Mouse (Mus musculus) liver, embryonic 14.5 days (tissue): ENCODE measurements around the gene Asb1. TPM values are rescaled to one million over a fixed set of nuclear protein-coding genes. Genes with fewer than 3 reads are reported as not detected.

ENCODE experiments used
- ATAC-seq: fragments of 200-750 bp; cut with Nextera tagmentation; 2 replicates; pipeline ENCODE4 v1.8.0; 2017; ENCODE audit warnings: moderate number of reproducible peaks, mild to moderate bottlenecking, moderate library complexity; ENCODE audit not compliant: insufficient read depth
- DNase-seq, 3 experiments: peaks; one replicate each; pipeline ENCODE4 v3.0.0-alpha.2; 2012 to 2013; ENCODE audit warnings: low read depth in 3 of 3, low spot score in 3 of 3
- H3K27ac ChIP-seq: fragments of 300-500 bp; sonication (generic); 2 replicates; pipeline ENCODE4 v1.5.1; 2014; ENCODE audit warnings: moderate library complexity, mild to moderate bottlenecking, control low read depth, inconsistent platforms
- H3K27me3 ChIP-seq: fragments of 300-500 bp; sonication (generic); 2 replicates; pipeline ENCODE4 v1.6.1; 2014; ENCODE audit warnings: mild to moderate bottlenecking, low read length, moderate library complexity; ENCODE audit not compliant: control insufficient read depth, insufficient read depth
- H3K36me3 ChIP-seq: fragments of 300-500 bp; sonication (generic); replicated peaks from 2 replicates; pipeline ENCODE4 v1.6.1; 2014; ENCODE audit warnings: low read depth; ENCODE audit not compliant: control insufficient read depth, insufficient read depth
- H3K4me1 ChIP-seq, 2 experiments: fragments of 200-500 bp in 1 of 2; fragments of 300-500 bp in 1 of 2; sonication (generic) in 1 of 2; replicated peaks; 2 replicates each; pipeline ENCODE4 v1.6.1; 2012 to 2014; ENCODE audit warnings: antibody characterized with exemption in 1 of 2, inconsistent platforms in 1 of 2, low read length in 1 of 2; ENCODE audit not compliant: control insufficient read depth in 2 of 2, insufficient read depth in 2 of 2
- H3K4me2 ChIP-seq: fragments of 300-500 bp; sonication (generic); 2 replicates; pipeline ENCODE4 v1.6.1; 2014; ENCODE audit warnings: low read depth, mild to moderate bottlenecking, control low read depth, moderate library complexity
- H3K4me3 ChIP-seq, 2 experiments: fragments of 200-500 bp in 1 of 2; fragments of 300-500 bp in 1 of 2; sonication (generic) in 1 of 2; 2 replicates each; pipeline ENCODE4 v1.5.1; 2012 to 2014; ENCODE audit warnings: low read depth in 2 of 2, low read length in 2 of 2, mild to moderate bottlenecking in 2 of 2, control low read depth in 1 of 2, inconsistent platforms in 1 of 2, moderate library complexity in 1 of 2; ENCODE audit not compliant: insufficient read depth in 1 of 2
- H3K9ac ChIP-seq: fragments of 300-500 bp; sonication (generic); replicated peaks from 2 replicates; pipeline ENCODE4 v1.6.1; 2014; ENCODE audit warnings: mild to moderate bottlenecking, control low read depth, moderate library complexity
- H3K9me3 ChIP-seq: fragments of 300-500 bp; sonication (generic); 2 replicates; pipeline ENCODE4 v1.6.1; 2016; ENCODE audit warnings: low read length, mixed read lengths; ENCODE audit not compliant: control insufficient read depth
- CTCF ChIP-seq: IDR thresholded peaks from 2 replicates; pipeline ENCODE4 v1.5.1; 2016; ENCODE audit warnings: antibody characterized with exemption, low read depth, control low read depth
- EP300 ChIP-seq: IDR thresholded peaks from 2 replicates; pipeline ENCODE4 v1.6.1; 2016; ENCODE audit warnings: antibody characterized with exemption, low read depth
- WGBS: fragments of 180-500 bp; shearing (Covaris S2); extraction: QIAGEN DNeasy Blood & Tissue Kit; methylation state at CpG from one replicate; pipeline ENCODE4 v1.1.7; 2014; ENCODE audit not compliant: insufficient replicate concordance; 5-methylcytosine and 5-hydroxymethylcytosine counted together
- polyA plus RNA-seq, 2 experiments: library from polyadenylated mRNA; depleted of rRNA in 1 of 2; stranded (reverse) in 1 of 2; unstranded in 1 of 2; fragments of >200 nt; fragmentation: Nextera tagmentation in 1 of 2; extraction: Ambion mirVana in 1 of 2; gene quantifications; 2 replicates each; pipeline versions ENCODE4 v1.2.1 to v1.2.3; 2012 to 2014

Gene Asb1
- polyA plus RNA-seq, 2 experiments, result 10.4 to 12.6 TPM

DNA sequence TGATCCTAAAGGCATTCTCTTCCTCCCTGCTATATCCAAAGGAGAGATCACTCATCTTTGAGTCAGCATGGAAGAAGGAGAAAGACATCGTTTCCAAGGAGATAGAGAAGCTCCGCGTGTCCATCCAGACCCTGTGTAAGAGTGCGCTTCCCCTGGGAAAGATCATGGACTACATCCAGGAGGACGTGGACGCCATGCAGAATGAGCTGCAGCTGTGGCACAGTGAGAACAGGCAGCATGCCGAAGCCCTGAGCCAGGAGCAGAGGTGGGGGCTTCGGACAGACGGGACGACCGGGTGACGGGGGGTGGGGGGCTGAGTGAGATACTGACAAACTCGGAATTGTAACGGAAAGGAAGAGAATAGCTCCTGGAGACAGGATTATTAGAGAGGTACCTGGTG lies 14.5 kb upstream of the Asb1 start:
- Histone ChIP-seq H3K36me3 (no peaks in the 10 kb centered on the region; the same call in 1 of the 2 replicates), H3K27ac (no peak overlapping the region), H3K27me3 (no peaks in the 10 kb centered on the region), H3K9ac (no peak overlapping the region), H3K4me1 (no peaks in the 10 kb centered on the region), H3K4me2 (no peak overlapping the region), H3K4me3 (no peak overlapping the region), H3K9me3 (no peaks in the 10 kb centered on the region)
- DNase-seq (no peak), ATAC-seq (no peak)
- 84% methylated on average over 14 of the region's 14 CpGs for WGBS
- TF ChIP-seq CTCF (no peak), EP300 (no peak)

DNA sequence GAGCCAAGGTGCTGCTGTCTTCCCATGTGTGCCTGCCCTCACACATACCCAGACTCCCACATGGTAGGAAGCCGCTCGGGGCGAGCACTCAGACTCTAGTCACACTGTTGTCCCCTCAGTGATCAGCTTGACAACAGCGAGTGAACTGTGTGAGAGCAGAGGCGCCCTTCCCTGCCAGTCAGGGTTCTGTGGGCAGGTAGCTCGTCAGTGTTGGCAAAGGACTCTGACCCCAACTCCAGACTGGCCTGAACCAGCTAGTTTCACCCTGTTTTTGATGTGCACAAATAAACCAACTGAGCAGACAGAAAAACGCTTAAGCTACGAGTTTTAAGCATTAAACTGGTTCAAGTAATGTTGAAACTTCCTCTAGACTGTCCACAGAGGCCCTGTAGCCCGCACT lies 10.2 kb upstream of the Asb1 start:
- DNase-seq (no peak), ATAC-seq (no peak)
- Histone ChIP-seq H3K4me2 (no peak overlapping the region), H3K27me3 (no peaks in the 10 kb centered on the region), H3K9ac (no peak overlapping the region), H3K9me3 (no peaks in the 10 kb centered on the region), H3K27ac (no peak overlapping the region), H3K4me1 (peaks cover 22 to 25% of the 10 kb centered on the region in 2 experiments), H3K4me3 (no peak overlapping the region), H3K36me3 (no peaks in the 10 kb centered on the region; the same call in 1 of the 2 replicates)
- 69% methylated on average over 9 of the region's 9 CpGs for WGBS
- no peak for TF ChIP-seq EP300

DNA sequence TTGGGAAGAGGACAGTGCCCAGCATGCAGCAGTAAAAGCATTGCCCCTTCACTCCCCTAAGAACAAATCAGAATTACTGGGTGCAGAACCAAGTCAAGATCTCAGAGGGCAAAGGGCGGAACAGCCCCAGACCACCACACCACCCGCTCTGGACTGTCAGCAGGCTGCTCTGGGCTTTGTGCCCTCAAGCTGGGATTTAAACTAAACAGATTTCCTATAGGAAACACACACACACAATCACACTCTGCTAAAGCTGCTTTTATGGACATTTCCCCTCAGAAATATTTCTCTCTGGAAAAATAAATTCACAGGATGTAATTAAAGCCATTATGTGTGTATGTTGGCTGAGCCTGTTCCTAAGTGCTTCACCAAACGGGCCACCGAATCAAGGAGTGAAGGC lies 8.1 kb upstream of the Asb1 start:
- Histone ChIP-seq H3K4me2 (no peak overlapping the region), H3K36me3 (no peaks in the 10 kb centered on the region), H3K9ac (no peak overlapping the region), H3K27me3 (no peaks in the 10 kb centered on the region), H3K4me1 (peaks cover 22 to 26% of the 10 kb centered on the region in 2 experiments), H3K9me3 (no peaks in the 10 kb centered on the region), H3K27ac (peak overlapping the region; percentile 84), H3K4me3 (no peak overlapping the region)
- TF ChIP-seq EP300 (no peak), CTCF (no peak)
- ATAC-seq (no peak), DNase-seq (no peak)
- 82% methylated on average over 4 of the region's 4 CpGs for WGBS

DNA sequence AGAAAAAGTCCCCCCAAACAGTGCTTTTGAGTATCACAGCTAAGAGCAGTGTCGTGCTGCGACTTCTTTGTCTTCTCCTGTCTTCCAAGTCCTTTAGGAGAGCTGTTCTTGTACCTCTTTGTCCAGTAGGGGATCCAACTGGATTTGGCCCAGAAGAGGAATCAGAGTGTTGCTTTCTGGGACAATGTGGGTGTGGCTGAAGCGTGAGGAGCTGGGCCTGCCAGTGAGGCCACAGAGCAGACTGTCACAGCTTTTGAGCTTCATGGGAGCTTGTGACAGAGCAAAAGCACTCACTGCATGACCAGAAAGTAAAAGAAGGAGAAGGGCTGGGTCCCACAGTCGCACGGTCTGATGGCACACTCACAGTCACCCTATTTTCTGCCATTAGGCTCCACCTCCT lies 7.5 kb upstream of the Asb1 start:
- Histone ChIP-seq H3K36me3 (no peaks in the 10 kb centered on the region), H3K4me3 (no peak overlapping the region), H3K9ac (peak overlapping the region; percentile 56), H3K9me3 (no peaks in the 10 kb centered on the region), H3K27me3 (no peaks in the 10 kb centered on the region), H3K4me1 (peaks cover 26 to 29% of the 10 kb centered on the region in 2 experiments), H3K4me2 (peak overlapping the region; percentile 69), H3K27ac (peak overlapping the region; percentile 84)
- no peak for DNase-seq
- peak; percentile 59 for ATAC-seq
- WGBS, result 66% methylated on average over 5 of the region's 5 CpGs
- 0 out of 2 replicates have a peak, but pooled peaks have one; percentile 8 for TF ChIP-seq CTCF
- TF ChIP-seq EP300, result no peak

DNA sequence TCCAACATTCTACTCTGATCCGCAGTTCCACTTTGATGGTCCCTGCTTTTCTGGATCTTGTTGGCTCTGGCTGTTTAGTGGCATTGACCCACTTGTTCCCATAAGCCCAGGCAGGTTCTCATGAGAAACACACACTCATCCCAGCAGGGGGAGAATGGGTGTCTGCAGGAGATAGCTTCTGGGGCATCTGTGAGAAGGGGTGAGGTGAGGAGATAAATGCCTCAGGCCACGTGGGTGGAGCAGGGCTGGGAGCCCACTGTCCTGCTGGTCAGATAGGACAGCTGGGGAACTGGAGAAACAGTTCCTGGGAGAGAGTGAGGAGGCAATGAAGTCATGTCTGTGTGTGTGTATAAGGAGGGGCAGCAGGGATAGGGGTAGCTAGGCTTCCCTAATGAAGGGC lies 6.9 kb upstream of the Asb1 start:
- ATAC-seq, result peak; percentile 95
- Histone ChIP-seq H3K4me2 (peak overlapping the region; percentile 69), H3K9ac (peak overlapping the region; percentile 66), H3K9me3 (no peaks in the 10 kb centered on the region), H3K27ac (peak overlapping the region; percentile 84), H3K27me3 (no peaks in the 10 kb centered on the region), H3K36me3 (no peaks in the 10 kb centered on the region), H3K4me3 (peak overlapping the region; percentile 32 to 41), H3K4me1 (peaks cover 32 to 34% of the 10 kb centered on the region in 2 experiments)
- TF ChIP-seq CTCF (peak; percentile 76), EP300 (peak; percentile 93)
- DNase-seq, result peak; percentile 85 to 87 (median 86)
- 32% methylated on average over 2 of the region's 2 CpGs for WGBS
